Comparison of ENCODE assay signal across 9 mouse cellular contexts in the genomic region with DNA sequence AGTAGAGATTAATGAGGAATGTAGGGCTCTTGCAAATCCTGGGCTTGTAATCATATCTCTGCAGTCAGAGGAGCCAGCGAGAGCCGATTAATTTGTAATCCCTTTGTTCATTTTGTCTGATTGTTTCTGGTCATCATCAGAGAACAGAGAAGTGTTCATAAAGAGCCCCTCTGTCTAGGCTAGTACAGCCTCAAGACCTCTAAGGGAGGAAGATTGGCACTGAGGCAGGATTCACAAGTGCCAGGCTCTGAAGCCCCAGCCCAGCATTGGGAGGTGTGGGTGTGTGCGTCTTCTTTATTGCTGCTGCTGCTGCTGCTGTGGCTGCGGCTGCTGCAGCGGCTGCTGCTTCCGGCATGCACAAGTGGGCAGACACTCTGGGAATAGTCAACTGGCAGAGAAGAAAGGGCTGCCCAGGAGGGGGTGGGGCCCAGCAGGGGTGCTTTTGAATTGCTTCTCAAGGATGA.
DNase-seq lines count a peak whose midpoint lies in the region; ATAC-seq lines count a peak whose summit lies in the region.
"Had no signal": no experiment of that assay in that cellular context is flagged by ENCODE, and none has a peak within 500 bp of the region (broad histone marks: within the 10 kb centered on the region; RNA-seq: fewer than 3 reads in every experiment).

No protein-coding gene starts in this region.

- DNase-seq in heart, postnatal 4 days: no peak
- DNase-seq in MN1 (ENCODE audit: low spot score): peak; percentile 80
- DNase-seq in forebrain, embryonic 14.5 days (ENCODE audit: low spot score): peak; percentile 82
- peak; percentile 92 for DNase-seq in midbrain, embryonic 11.5 days (ENCODE audit: low spot score, missing footprints)
- no peak for DNase-seq in frontal cortex, adult 2 months (ENCODE audit: extremely low spot score in 1 of 2, low spot score in 1 of 2)
- no peak for DNase-seq in layer of hippocampus, adult 9-11 months
- DNase-seq: kidney, adult 18-20 months had no signal

- no peak for ATAC-seq in heart, embryonic 11.5 days (replicated peaks; ENCODE audit: insufficient number of reproducible peaks, low FRiP score, low TSS enrichment)
- peak; percentile 74 for ATAC-seq in forebrain, embryonic 14.5 days
- ATAC-seq in midbrain, embryonic 11.5 days (ENCODE audit: low FRiP score): peak; percentile 56
- no peak for ATAC-seq in inflammation-experienced regulatory T-cells, adult 6 months

- H3K9me3 ChIP-seq in heart, embryonic 11.5 days (replicated peaks; ENCODE audit: control insufficient read depth, low read length): no peaks in the 10 kb centered on the region
- no peaks in the 10 kb centered on the region for H3K9me3 ChIP-seq in forebrain, embryonic 14.5 days (replicated peaks; ENCODE audit: control insufficient read depth, low read length)
- no peaks in the 10 kb centered on the region for H3K9me3 ChIP-seq in midbrain, embryonic 11.5 days (ENCODE audit: control insufficient read depth, low read length)

- H3K36me3 ChIP-seq in heart, embryonic 11.5 days (ENCODE audit: control insufficient read depth, insufficient read depth, low read length): no peaks in the 10 kb centered on the region
- H3K36me3 ChIP-seq in forebrain, embryonic 14.5 days (ENCODE audit: control insufficient read depth, insufficient read depth, low read length): peaks cover 18% of the 10 kb centered on the region; the same call in 1 of the 2 replicates
- no peaks in the 10 kb centered on the region for H3K36me3 ChIP-seq in midbrain, embryonic 11.5 days (ENCODE audit: control insufficient read depth, insufficient read depth, low read length)

- H3K27ac ChIP-seq in heart, embryonic 11.5 days (ENCODE audit: low read depth, low read length): peak overlapping the region; percentile 50; the same call in 1 of the 2 replicates
- peak overlapping the region; percentile 89 for H3K27ac ChIP-seq in forebrain, embryonic 14.5 days (ENCODE audit: low read depth, low read length)
- H3K27ac ChIP-seq in midbrain, embryonic 11.5 days (ENCODE audit: low read depth, low read length): peak overlapping the region; percentile 75

- H3K4me2 ChIP-seq in heart, embryonic 11.5 days: no peak overlapping the region
- 0 out of 2 replicates have a peak overlapping the region, but pooled peaks have one; percentile 7 for H3K4me2 ChIP-seq in forebrain, embryonic 14.5 days (ENCODE audit: low read length)
- peak overlapping the region; percentile 16 for H3K4me2 ChIP-seq in midbrain, embryonic 11.5 days

- 13% methylated on average over 6 of the region's 6 CpGs for WGBS in heart, embryonic 11.5 days (ENCODE audit: insufficient replicate concordance)
- WGBS in forebrain, embryonic 14.5 days: 2% methylated on average over 6 of the region's 6 CpGs
- WGBS in midbrain, embryonic 11.5 days: 6% methylated on average over 6 of the region's 6 CpGs

- H3K4me3 ChIP-seq in heart, embryonic 11.5 days (ENCODE audit: low read depth, low read length): no peak overlapping the region
- H3K4me3 ChIP-seq in forebrain, embryonic 14.5 days (ENCODE audit: low read depth, low read length): no peak overlapping the region
- H3K4me3 ChIP-seq in midbrain, embryonic 11.5 days (ENCODE audit: low read depth, low read length): no peak overlapping the region

- H3K27me3 ChIP-seq in heart, embryonic 11.5 days (ENCODE audit: control insufficient read depth, insufficient read depth, low read length): no peaks in the 10 kb centered on the region
- H3K27me3 ChIP-seq in forebrain, embryonic 14.5 days (replicated peaks; ENCODE audit: control insufficient read depth, insufficient read depth, low read length): no peaks in the 10 kb centered on the region
- H3K27me3 ChIP-seq in midbrain, embryonic 11.5 days (ENCODE audit: control insufficient read depth, insufficient read depth, low read length): no peaks in the 10 kb centered on the region

- H3K9ac ChIP-seq in heart, embryonic 11.5 days (ENCODE audit: low read depth, low read length): peak overlapping the region; percentile 30
- peak overlapping the region; percentile 50 for H3K9ac ChIP-seq in forebrain, embryonic 14.5 days (ENCODE audit: low read length)
- H3K9ac ChIP-seq in midbrain, embryonic 11.5 days (ENCODE audit: low read length): peak overlapping the region; percentile 53

- H3K4me1 ChIP-seq in heart, embryonic 11.5 days (ENCODE audit: control insufficient read depth, insufficient read depth, low read length): peaks cover 50% of the 10 kb centered on the region
- H3K4me1 ChIP-seq in forebrain, embryonic 14.5 days (ENCODE audit: control insufficient read depth, insufficient read depth, low read length): peaks cover 45% of the 10 kb centered on the region
- H3K4me1 ChIP-seq in midbrain, embryonic 11.5 days (ENCODE audit: control insufficient read depth, insufficient read depth, low read length): peaks cover 32% of the 10 kb centered on the region

Comparison
In these comparisons a context has a peak if more than half of its experiments do, and no peak if none do; other contexts are left out.
1. ATAC-seq: peak in forebrain, embryonic 14.5 days (single experiment) and midbrain, embryonic 11.5 days (single experiment); none in heart, embryonic 11.5 days (single experiment) and inflammation-experienced regulatory T-cells, adult 6 months (single experiment).
2. DNase-seq: peak in MN1 (single experiment), forebrain, embryonic 14.5 days (single experiment) and midbrain, embryonic 11.5 days (single experiment); none in heart, postnatal 4 days (single experiment), frontal cortex, adult 2 months (0 of 2) and layer of hippocampus, adult 9-11 months (single experiment).
3. Peak in every context shown above with its lines, with median percentiles within 50 percentile points of each other: H3K27ac ChIP-seq and H3K9ac ChIP-seq.